Mouse (Mus musculus) B cell, adult 2 months (primary cell): ENCODE results near the gene Ly9.
A peak's percentile ranks its signal among the peaks of the same experiment; 100 is the strongest.

Experiments used
- DNase-seq, 2 experiments: peaks; one replicate each; pipeline ENCODE4 v3.0.0; 2022

The Ly9 gene

GRCm38 (mm10) chr1:171577168-171577567 is 30.0 kb downstream of the Ly9 start:
- no peak for DNase-seq

- DNase-seq, result no peak
These were observed 38.8 kb downstream of the Ly9 start for GRCm38 (mm10) chr1:171568436-171568835.

GRCm38 (mm10) chr1:171566777-171567176 is 40.4 kb downstream of the Ly9 start:
- peak; percentile 85 to 87 for DNase-seq

GRCm38 (mm10) chr1:171565888-171566287 is 41.3 kb downstream of the Ly9 start:
- DNase-seq, result no peak

GRCm38 (mm10) chr1:171564247-171564646 is 43.0 kb downstream of the Ly9 start:
- DNase-seq, result peak; percentile 64

- peak; percentile 59 to 63 for DNase-seq
These were observed 44.2 kb downstream of the Ly9 start for GRCm38 (mm10) chr1:171563042-171563441.

- peak; percentile 36 to 38 for DNase-seq
These were observed 45.5 kb downstream of the Ly9 start for GRCm38 (mm10) chr1:171561639-171562225.

GRCm38 (mm10) chr1:171561200-171561599 is 46.0 kb downstream of the Ly9 start:
- DNase-seq, result no peak

- no peak for DNase-seq
These were observed 46.9 kb downstream of the Ly9 start for GRCm38 (mm10) chr1:171560262-171560661.

GRCm38 (mm10) chr1:171558898-171559297 is 48.3 kb downstream of the Ly9 start, which contains the start of gene Cd244a:
Gene Cd244a, plus strand, starts transcription at chr1:171559193.
- peak; percentile 32 to 38 for DNase-seq

GRCm38 (mm10) chr1:171558407-171558806 is 48.8 kb downstream of the Ly9 start:
- no peak for DNase-seq

GRCm38 (mm10) chr1:171556366-171556765 is 50.8 kb downstream of the Ly9 start:
- DNase-seq, result no peak

- no peak for DNase-seq
These were observed 53.6 kb downstream of the Ly9 start for GRCm38 (mm10) chr1:171553359-171554341.

- DNase-seq, result no peak
These were observed 55.0 kb downstream of the Ly9 start for GRCm38 (mm10) chr1:171552230-171552629.

- peak; percentile 70 to 71 for DNase-seq
These were observed 55.9 kb downstream of the Ly9 start for GRCm38 (mm10) chr1:171551326-171551725.

GRCm38 (mm10) chr1:171540694-171541093 is 66.5 kb downstream of the Ly9 start:
- no peak for DNase-seq
